Mouse (Mus musculus) stomach, embryonic 16.5 days (tissue): ENCODE measurements around the gene Prc1. TPM values are rescaled to one million over a fixed set of nuclear protein-coding genes. Genes with fewer than 3 reads are reported as not detected.
A peak's percentile ranks its signal among the peaks of the same experiment; 100 is the strongest.

Experiments used
- ATAC-seq: fragments of 200-750 bp; cut with Nextera tagmentation; 2 replicates; pipeline ENCODE4 v1.8.0; 2017; ENCODE audit warnings: moderate number of reproducible peaks, moderate TSS enrichment; ENCODE audit not compliant: insufficient read depth, low FRiP score
- H3K27ac ChIP-seq: fragments of 300-500 bp; sonication (generic); 2 replicates; pipeline ENCODE4 v1.5.1; 2014; ENCODE audit warnings: low read length
- H3K27me3 ChIP-seq: fragments of 300-500 bp; sonication (generic); 2 replicates; pipeline ENCODE4 v1.6.1; 2014; ENCODE audit warnings: low read length, control low read depth, mixed read lengths; ENCODE audit not compliant: control insufficient read depth, insufficient read depth
- H3K36me3 ChIP-seq: fragments of 300-500 bp; sonication (generic); 2 replicates; pipeline ENCODE4 v1.6.1; 2014; ENCODE audit warnings: low read length; ENCODE audit not compliant: control insufficient read depth, insufficient read depth
- H3K4me1 ChIP-seq: fragments of 300-500 bp; sonication (generic); 2 replicates; pipeline ENCODE4 v1.6.1; 2014; ENCODE audit warnings: low read length, control low read depth, mixed read lengths; ENCODE audit not compliant: control insufficient read depth, insufficient read depth
- H3K4me2 ChIP-seq: fragments of 300-500 bp; sonication (generic); 2 replicates; pipeline ENCODE4 v1.6.1; 2014; ENCODE audit warnings: low read depth, low read length, mixed read lengths
- H3K4me3 ChIP-seq: fragments of 300-500 bp; sonication (generic); replicated peaks from 2 replicates; pipeline ENCODE4 v1.5.1; 2014; ENCODE audit warnings: mild to moderate bottlenecking, low read length
- H3K9ac ChIP-seq: fragments of 300-500 bp; sonication (generic); 2 replicates; pipeline ENCODE4 v1.6.1; 2014; ENCODE audit warnings: low read length
- H3K9me3 ChIP-seq: fragments of 300-500 bp; sonication (generic); replicated peaks from 2 replicates; pipeline ENCODE4 v1.6.1; 2016; ENCODE audit warnings: low read length, control low read depth; ENCODE audit not compliant: control insufficient read depth
- WGBS: fragments of 180-500 bp; shearing (Covaris S2); extraction: QIAGEN DNeasy Blood & Tissue Kit; methylation state at CpG from one replicate; pipeline ENCODE4 v1.1.7; 2014; 5-methylcytosine and 5-hydroxymethylcytosine counted together
- polyA plus RNA-seq: library from polyadenylated mRNA; unstranded; fragments of >200 nt; fragmentation: Nextera tagmentation; extraction: Ambion mirVana; gene quantifications from 2 replicates; pipeline ENCODE4 v1.2.1, GENCODE M21; 2015

The Prc1 gene
- polyA plus RNA-seq, 1 experiment from 2014 or later, result 125 TPM

- no peak for ATAC-seq
- Histone ChIP-seq H3K27me3 (no peaks in the 10 kb centered on the region), H3K9me3 (no peaks in the 10 kb centered on the region), H3K36me3 (peaks cover 35% of the 10 kb centered on the region), H3K27ac (peak overlapping the region; percentile 34; the same call in 1 of the 2 replicates), H3K4me1 (peaks cover 22% of the 10 kb centered on the region), H3K4me2 (no peak overlapping the region), H3K4me3 (no peak overlapping the region), H3K9ac (no peak overlapping the region)
- WGBS, result 77% methylated on average over 3 of the region's 3 CpGs
Observed at GRCm38 (mm10) chr7:80336932-80337331, 42.7 kb downstream of the Prc1 start.

GRCm38 (mm10) chr7:80339371-80339770 is 45.1 kb downstream of the Prc1 start:
- peak overlapping the region; percentile 34; the same call in 1 of the 2 replicates for H3K27ac ChIP-seq
- ATAC-seq, result no peak
- no peaks in the 10 kb centered on the region for H3K27me3 ChIP-seq
- H3K36me3 ChIP-seq, result peaks cover 14% of the 10 kb centered on the region
- H3K4me3 ChIP-seq, result peak overlapping the region; percentile 76
- H3K9ac ChIP-seq, result peak overlapping the region; percentile 88
- no peaks in the 10 kb centered on the region for H3K9me3 ChIP-seq
- H3K4me1 ChIP-seq, result peaks cover 29% of the 10 kb centered on the region
- H3K4me2 ChIP-seq, result peak overlapping the region; percentile 87
- 4% methylated on average over 17 of the region's 17 CpGs for WGBS

- peak overlapping the region; percentile 86 for H3K27ac ChIP-seq
- H3K4me3 ChIP-seq, result peak overlapping the region; percentile 76
- H3K4me2 ChIP-seq, result peak overlapping the region; percentile 87
- H3K27me3 ChIP-seq, result no peaks in the 10 kb centered on the region
- H3K4me1 ChIP-seq, result peaks cover 29% of the 10 kb centered on the region
- WGBS, result under 1% methylated on average over 45 of the region's 45 CpGs
- H3K36me3 ChIP-seq, result peaks cover 9% of the 10 kb centered on the region
- H3K9ac ChIP-seq, result peak overlapping the region; percentile 88
- ATAC-seq, result peak; percentile 97
- H3K9me3 ChIP-seq, result no peaks in the 10 kb centered on the region
Observed at GRCm38 (mm10) chr7:80339793-80340628, 45.8 kb downstream of the Prc1 start.

- ATAC-seq, result peak; percentile 65
- H3K4me3 ChIP-seq, result peak within 1 kb of the TSS; percentile 76
- H3K27me3 ChIP-seq, result no peaks in the 10 kb centered on the region
- H3K9me3 ChIP-seq, result no peaks in the 10 kb centered on the region
- peak within 1 kb of the TSS; percentile 76 for H3K9ac ChIP-seq
- peak within 1 kb of the TSS; percentile 86 for H3K27ac ChIP-seq
- peaks cover 29% of the 10 kb centered on the region for H3K4me1 ChIP-seq
- H3K4me2 ChIP-seq, result peak within 1 kb of the TSS; percentile 87
- peaks cover 4% of the 10 kb centered on the region; the same call in 1 of the 2 replicates for H3K36me3 ChIP-seq
- WGBS, result 3% methylated on average over 11 of the region's 11 CpGs
Observed at GRCm38 (mm10) chr7:80340793-80341192, 46.5 kb downstream of the Prc1 start, which contains the start of gene Unc45a. TSS of gene Unc45a (minus strand) at chr7:80341005.

GRCm38 (mm10) chr7:80341793-80342192 is 47.5 kb downstream of the Prc1 start:
- Histone ChIP-seq H3K27ac (no peak overlapping the region), H3K9ac (no peak overlapping the region), H3K4me1 (peaks cover 29% of the 10 kb centered on the region), H3K4me3 (no peak overlapping the region), H3K27me3 (no peaks in the 10 kb centered on the region), H3K4me2 (no peak overlapping the region), H3K36me3 (no peaks in the 10 kb centered on the region), H3K9me3 (no peaks in the 10 kb centered on the region)
- no peak for ATAC-seq
- 73% methylated on average over 7 of the region's 7 CpGs for WGBS

GRCm38 (mm10) chr7:80342858-80343257 is 48.6 kb downstream of the Prc1 start, which contains the start of gene Hddc3:
TSS of gene Hddc3 (plus strand) at chr7:80343104.
- peak; percentile 20; the same call in 1 of the 2 replicates for ATAC-seq
- no peaks in the 10 kb centered on the region for H3K9me3 ChIP-seq
- WGBS, result 1% methylated on average over 25 of the region's 25 CpGs

GRCm38 (mm10) chr7:80343270-80344018 is 49.2 kb downstream of the Prc1 start:
- Histone ChIP-seq H3K36me3 (no peaks in the 10 kb centered on the region), H3K9ac (peak overlapping the region; percentile 89), H3K4me1 (peaks cover 30% of the 10 kb centered on the region), H3K4me2 (peak overlapping the region; percentile 95), H3K27ac (peak overlapping the region; percentile 69), H3K4me3 (peak overlapping the region; percentile 66), H3K27me3 (no peaks in the 10 kb centered on the region), H3K9me3 (no peaks in the 10 kb centered on the region)
- ATAC-seq, result no peak
- WGBS, result 21% methylated on average over 19 of the region's 19 CpGs

More at GRCm38 (mm10) chr7:80342858-80343257, 48.6 kb downstream of the Prc1 start, which contains the start of gene Hddc3:
- Histone ChIP-seq H3K4me2 (peak within 1 kb of the TSS; percentile 95), H3K27ac (peak within 1 kb of the TSS; percentile 69), H3K4me3 (peak within 1 kb of the TSS; percentile 66), H3K9ac (peak within 1 kb of the TSS; percentile 89), H3K36me3 (no peaks in the 10 kb centered on the region), H3K27me3 (no peaks in the 10 kb centered on the region), H3K4me1 (peaks cover 35% of the 10 kb centered on the region)

GRCm38 (mm10) chr7:80346173-80346572 is 51.9 kb downstream of the Prc1 start:
- no peaks in the 10 kb centered on the region for H3K36me3 ChIP-seq
- no peak for ATAC-seq
- H3K4me3 ChIP-seq, result no peak overlapping the region
- no peaks in the 10 kb centered on the region for H3K9me3 ChIP-seq
- H3K27ac ChIP-seq, result no peak overlapping the region
- no peaks in the 10 kb centered on the region for H3K27me3 ChIP-seq
- WGBS, result 94% methylated on average over 9 of the region's 9 CpGs
- H3K9ac ChIP-seq, result no peak overlapping the region
- H3K4me2 ChIP-seq, result no peak overlapping the region
- peaks cover 14% of the 10 kb centered on the region for H3K4me1 ChIP-seq
